ENCODE assay signal across 8 mouse cellular contexts in genomic region chr6:11925496-11926041, GRCm38 (mm10). TPM values are rescaled to one million over a fixed set of nuclear protein-coding genes. Genes with fewer than 3 reads are reported as not detected.
DNase-seq lines count a peak whose midpoint lies in the region; ATAC-seq lines count a peak whose summit lies in the region.

No protein-coding gene starts in this region.

- peaks cover 18% of the 10 kb centered on the region for H3K36me3 ChIP-seq in heart, embryonic 14.5 days (ENCODE audit: control insufficient read depth, insufficient read depth, low read length)
- H3K36me3 ChIP-seq in liver, embryonic 13.5 days = peaks cover 10% of the 10 kb centered on the region
- no peaks in the 10 kb centered on the region; the same call in 1 of the 2 replicates for H3K36me3 ChIP-seq in neural tube, embryonic 12.5 days

- H3K27ac ChIP-seq in heart, embryonic 14.5 days (replicated peaks in 1 of 2; ENCODE audit: control insufficient read depth in 1 of 2, insufficient read depth in 1 of 2, low read depth in 2 of 2, low read length in 2 of 2) = peak overlapping the region; percentile 73 to 96
- H3K27ac ChIP-seq in liver, embryonic 13.5 days = peak overlapping the region; percentile 85
- H3K27ac ChIP-seq in neural tube, embryonic 12.5 days = peak overlapping the region; percentile 94

- no peaks in the 10 kb centered on the region for H3K9me3 ChIP-seq in heart, embryonic 14.5 days (ENCODE audit: control insufficient read depth, low read length)
- no peaks in the 10 kb centered on the region for H3K9me3 ChIP-seq in liver, embryonic 13.5 days (replicated peaks)
- no peaks in the 10 kb centered on the region for H3K9me3 ChIP-seq in neural tube, embryonic 12.5 days

- DNase-seq in CD4-positive, CD25-positive, alpha-beta regulatory T cell, adult 2 months (ENCODE audit: low read depth, low spot score) = peak; percentile 95
- peak; percentile 82 for DNase-seq in brain, embryonic 18.5 days (ENCODE audit: low read depth, low spot score)
- DNase-seq in kidney, postnatal 14 days = peak; percentile 93
- DNase-seq in liver, embryonic 13.5 days = peak; percentile 73
- DNase-seq in telencephalon, adult 2 months (ENCODE audit: low read depth, low spot score) = peak; percentile 89

- H3K4me3 ChIP-seq in heart, embryonic 14.5 days (ENCODE audit: control insufficient read depth in 1 of 2, insufficient read depth in 1 of 2, low read depth in 1 of 2, low read length in 2 of 2) = peak overlapping the region; percentile 55 to 86
- peak overlapping the region; percentile 87 for H3K4me3 ChIP-seq in liver, embryonic 13.5 days (replicated peaks)
- H3K4me3 ChIP-seq in neural tube, embryonic 12.5 days = peak overlapping the region; percentile 66

- peak overlapping the region; percentile 68 for H3K4me2 ChIP-seq in heart, embryonic 14.5 days (ENCODE audit: low read length)
- peak overlapping the region; percentile 87 for H3K4me2 ChIP-seq in liver, embryonic 13.5 days
- peak overlapping the region; percentile 72 for H3K4me2 ChIP-seq in neural tube, embryonic 12.5 days (replicated peaks)

- H3K9ac ChIP-seq in heart, embryonic 14.5 days (ENCODE audit: low read length) = peak overlapping the region; percentile 98
- H3K9ac ChIP-seq in liver, embryonic 13.5 days = peak overlapping the region; percentile 95
- peak overlapping the region; percentile 97 for H3K9ac ChIP-seq in neural tube, embryonic 12.5 days

- WGBS in heart, embryonic 14.5 days = under 1% methylated on average over 20 of the region's 20 CpGs
- WGBS in liver, embryonic 13.5 days (ENCODE audit: insufficient replicate concordance) = under 1% methylated on average over 20 of the region's 20 CpGs
- 1% methylated on average over 20 of the region's 20 CpGs for WGBS in neural tube, embryonic 12.5 days

- H3K4me1 ChIP-seq in heart, embryonic 14.5 days (ENCODE audit: control insufficient read depth in 2 of 2, insufficient read depth in 2 of 2, low read length in 2 of 2) = peaks cover 4 to 13% of the 10 kb centered on the region in 2 experiments; a peak in 2 of 4 replicates
- peaks cover 20% of the 10 kb centered on the region for H3K4me1 ChIP-seq in liver, embryonic 13.5 days (replicated peaks)
- peaks cover 10% of the 10 kb centered on the region for H3K4me1 ChIP-seq in neural tube, embryonic 12.5 days

- H3K27me3 ChIP-seq in heart, embryonic 14.5 days (ENCODE audit: control insufficient read depth, insufficient read depth, low read length) = no peaks in the 10 kb centered on the region
- no peaks in the 10 kb centered on the region for H3K27me3 ChIP-seq in liver, embryonic 13.5 days
- no peaks in the 10 kb centered on the region for H3K27me3 ChIP-seq in neural tube, embryonic 12.5 days (replicated peaks)

- ATAC-seq in erythroid progenitor cell, adult 5-6 weeks (replicated peaks; ENCODE audit: low FRiP score, poor library complexity, severe bottlenecking) = peak; percentile 94
- ATAC-seq in heart, embryonic 14.5 days (ENCODE audit: insufficient number of reproducible peaks, insufficient read depth, low FRiP score, low read depth) = peak; percentile 93
- peak; percentile 96 for ATAC-seq in liver, embryonic 13.5 days (ENCODE audit: low read depth)
- peak; percentile 97 for ATAC-seq in neural tube, embryonic 12.5 days (ENCODE audit: low FRiP score, low read depth)

RNA-seq across cellular contexts. Expression of gene Phf14, which starts 18.0 kb away (rescaled TPM):
- 36.4 and 39.0 TPM in 2 replicates for total RNA-seq in erythroid progenitor cell, adult 5-6 weeks (2015; ENCODE audit: low replicate concordance)
- total RNA-seq in erythroid progenitor cell, adult 5-6 weeks (2017; ENCODE audit: low replicate concordance) = 33.7 and 44.5 TPM in 2 replicates
- 50.4 and 60.1 TPM in 2 replicates for polyA plus RNA-seq in heart, embryonic 14.5 days (2014; fragmentation: Nextera tagmentation; extraction: Ambion mirVana)
- 21.3 and 21.6 TPM in 2 replicates for polyA plus RNA-seq in liver, embryonic 13.5 days (2015; fragmentation: Nextera tagmentation; extraction: Ambion mirVana)
- polyA plus RNA-seq in neural tube, embryonic 12.5 days (2016; fragmentation: Nextera tagmentation; extraction: Ambion mirVana) = 101 and 112 TPM in 2 replicates

RNA-seq across cellular contexts. Expression of gene Ndufa4, which starts 18.3 kb away (rescaled TPM):
- 209 and 226 TPM in 2 replicates for total RNA-seq in erythroid progenitor cell, adult 5-6 weeks (2015; ENCODE audit: low replicate concordance)
- 67.2 and 104 TPM in 2 replicates for total RNA-seq in erythroid progenitor cell, adult 5-6 weeks (2017; ENCODE audit: low replicate concordance)
- polyA plus RNA-seq in heart, embryonic 14.5 days (2014; fragmentation: Nextera tagmentation; extraction: Ambion mirVana) = 1,963 and 2,026 TPM in 2 replicates
- polyA plus RNA-seq in liver, embryonic 13.5 days (2015; fragmentation: Nextera tagmentation; extraction: Ambion mirVana) = 582 and 608 TPM in 2 replicates
- polyA plus RNA-seq in neural tube, embryonic 12.5 days (2016; fragmentation: Nextera tagmentation; extraction: Ambion mirVana) = 840 and 887 TPM in 2 replicates

Comparison
In these comparisons a context has a peak if more than half of its experiments do, and no peak if none do; other contexts are left out.
1. Peak in every context shown above with its lines: DNase-seq, ATAC-seq, H3K4me3 ChIP-seq and H3K27ac ChIP-seq.